Mouse (Mus musculus): ENCODE data around the gene Hivep1. TPM values are rescaled to one million over a fixed set of nuclear protein-coding genes. Genes with fewer than 3 reads are reported as not detected.

Gene Hivep1
- polyA plus RNA-seq, 1 experiment from 2014 or later: 22.9 TPM

DNA sequence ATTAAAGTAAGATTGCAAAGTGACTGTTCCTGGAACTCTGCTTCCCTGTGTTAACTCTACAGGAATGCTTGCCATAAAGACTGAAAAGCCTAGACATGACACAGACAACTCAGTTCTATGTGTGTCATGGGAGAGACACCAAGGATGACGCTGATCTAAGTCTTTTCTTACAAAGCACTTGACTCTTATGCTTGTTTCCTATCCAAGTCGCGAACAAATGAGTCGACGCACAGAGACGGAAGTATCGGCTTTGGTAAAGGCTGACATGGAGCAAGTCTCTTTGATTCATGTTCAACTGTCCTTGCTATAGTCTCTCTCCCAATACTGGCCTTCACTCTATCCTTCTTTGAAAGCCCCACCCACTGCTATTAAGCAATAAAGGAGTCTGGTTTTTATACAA is 143.8 kb downstream of the Hivep1 start:
- H3K27ac ChIP-seq (replicated peaks; ENCODE audit: low read depth, low read length): no peak overlapping the region
- H3K9me3 ChIP-seq (ENCODE audit: control insufficient read depth, low read length): no peaks in the 10 kb centered on the region
- H3K4me3 ChIP-seq (replicated peaks; ENCODE audit: low read depth, low read length): no peak overlapping the region
- H3K4me2 ChIP-seq (ENCODE audit: low read length): no peak overlapping the region
- no peaks in the 10 kb centered on the region for H3K36me3 ChIP-seq (ENCODE audit: control insufficient read depth, insufficient read depth, low read length)
- 92% methylated on average over 7 of the region's 7 CpGs for WGBS
- H3K4me1 ChIP-seq (ENCODE audit: control insufficient read depth, insufficient read depth, low read length): 0 out of 2 replicates have a peak, but pooled peaks cover 5% of the 10 kb centered on the region
- no peaks in the 10 kb centered on the region for H3K27me3 ChIP-seq (ENCODE audit: control insufficient read depth, insufficient read depth, low read length)
- H3K9ac ChIP-seq (replicated peaks; ENCODE audit: low read length): no peak overlapping the region
- DNase-seq (no peak), ATAC-seq (ENCODE audit: low FRiP score, low TSS enrichment) (no peak)

GRCm38 (mm10) chr13:42197656-42198055 is 145.8 kb downstream of the Hivep1 start:
- Histone ChIP-seq H3K4me3 (replicated peaks; ENCODE audit: low read depth, low read length) (no peak overlapping the region), H3K36me3 (ENCODE audit: control insufficient read depth, insufficient read depth, low read length) (no peaks in the 10 kb centered on the region), H3K9me3 (ENCODE audit: control insufficient read depth, low read length) (no peaks in the 10 kb centered on the region), H3K27ac (replicated peaks; ENCODE audit: low read depth, low read length) (no peak overlapping the region), H3K27me3 (ENCODE audit: control insufficient read depth, insufficient read depth, low read length) (no peaks in the 10 kb centered on the region), H3K9ac (replicated peaks; ENCODE audit: low read length) (no peak overlapping the region), H3K4me1 (ENCODE audit: control insufficient read depth, insufficient read depth, low read length) (0 out of 2 replicates have a peak, but pooled peaks cover 4% of the 10 kb centered on the region), H3K4me2 (ENCODE audit: low read length) (no peak overlapping the region)
- WGBS: 96% methylated on average over 2 of the region's 2 CpGs
- ATAC-seq (ENCODE audit: low FRiP score, low TSS enrichment) (no peak), DNase-seq (no peak)

DNA sequence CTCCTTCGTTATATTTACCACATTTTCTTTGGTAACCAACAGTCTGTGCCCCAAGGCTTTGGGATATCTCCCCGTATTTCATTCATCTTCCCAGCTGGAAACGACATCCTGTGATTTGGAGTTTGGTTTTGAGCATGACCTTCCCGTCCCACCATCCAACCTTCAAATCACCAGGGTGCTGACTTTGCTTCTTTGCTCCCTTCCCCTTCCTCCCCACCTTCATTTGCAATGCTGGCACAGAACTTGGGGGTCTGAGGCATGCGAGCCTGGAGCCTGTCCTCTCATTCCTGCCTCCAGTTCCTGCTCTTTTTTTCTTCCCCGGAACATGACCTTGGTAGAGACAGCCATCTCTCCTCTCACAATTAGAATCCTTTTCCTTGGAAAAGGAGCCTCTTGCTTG is 161.7 kb downstream of the Hivep1 start:
- Histone ChIP-seq H3K27ac (replicated peaks; ENCODE audit: low read depth, low read length) (no peak overlapping the region), H3K4me1 (ENCODE audit: control insufficient read depth, insufficient read depth, low read length) (no peaks in the 10 kb centered on the region), H3K27me3 (ENCODE audit: control insufficient read depth, insufficient read depth, low read length) (no peaks in the 10 kb centered on the region), H3K9me3 (ENCODE audit: control insufficient read depth, low read length) (no peaks in the 10 kb centered on the region), H3K4me3 (replicated peaks; ENCODE audit: low read depth, low read length) (no peak overlapping the region), H3K4me2 (ENCODE audit: low read length) (no peak overlapping the region), H3K36me3 (ENCODE audit: control insufficient read depth, insufficient read depth, low read length) (no peaks in the 10 kb centered on the region), H3K9ac (replicated peaks; ENCODE audit: low read length) (no peak overlapping the region)
- ATAC-seq (ENCODE audit: low FRiP score, low TSS enrichment): no peak
- no peak for DNase-seq
- 88% methylated on average over 6 of the region's 6 CpGs for WGBS

DNA sequence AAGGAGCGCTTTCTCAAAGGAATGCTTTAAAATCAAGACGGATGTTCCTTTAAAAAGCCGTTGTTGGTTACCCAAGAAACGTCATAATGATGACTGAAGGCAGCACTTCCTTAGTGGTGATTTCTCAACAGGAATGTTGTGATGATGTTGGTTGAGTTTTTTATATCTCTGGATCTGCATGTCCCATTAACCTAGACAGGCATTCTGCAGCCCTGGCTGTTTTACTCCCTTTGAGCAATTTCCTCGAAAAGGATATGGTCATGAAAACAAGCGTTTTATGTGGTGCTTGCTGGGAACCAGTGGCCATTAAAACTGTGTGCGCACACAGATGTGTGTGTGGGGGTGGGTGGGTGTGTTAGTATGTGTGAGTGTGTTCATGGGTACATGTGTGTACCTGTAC is 170.6 kb downstream of the Hivep1 start:
- WGBS: 94% methylated on average over 7 of the region's 7 CpGs
- ATAC-seq (ENCODE audit: low FRiP score, low TSS enrichment): no peak

DNA sequence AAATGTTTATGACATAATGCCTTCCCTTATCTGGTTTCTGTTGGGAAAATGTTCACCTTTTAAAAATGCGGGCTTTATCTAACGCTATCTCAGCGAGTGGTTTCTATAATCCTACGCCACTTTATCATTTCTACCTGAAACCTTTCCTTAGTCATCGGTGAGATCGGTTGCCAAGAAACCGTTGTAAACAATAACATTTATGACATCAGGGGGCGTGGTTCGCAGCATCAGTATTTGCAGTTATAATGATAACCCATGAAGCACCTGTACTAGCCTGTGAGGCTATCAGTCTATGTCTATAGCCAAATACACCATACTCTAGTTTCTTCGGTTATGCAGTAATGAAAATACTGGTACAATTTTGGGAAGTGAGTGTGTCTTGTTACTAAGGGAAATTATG is 177.0 kb downstream of the Hivep1 start:
- 95% methylated on average over 10 of the region's 10 CpGs for WGBS
- Histone ChIP-seq H3K4me2 (ENCODE audit: low read length) (no peak overlapping the region), H3K27me3 (ENCODE audit: control insufficient read depth, insufficient read depth, low read length) (no peaks in the 10 kb centered on the region), H3K4me3 (replicated peaks; ENCODE audit: low read depth, low read length) (no peak overlapping the region), H3K9ac (replicated peaks; ENCODE audit: low read length) (no peak overlapping the region), H3K9me3 (ENCODE audit: control insufficient read depth, low read length) (no peaks in the 10 kb centered on the region), H3K36me3 (ENCODE audit: control insufficient read depth, insufficient read depth, low read length) (no peaks in the 10 kb centered on the region), H3K27ac (replicated peaks; ENCODE audit: low read depth, low read length) (no peak overlapping the region), H3K4me1 (ENCODE audit: control insufficient read depth, insufficient read depth, low read length) (no peaks in the 10 kb centered on the region)
- DNase-seq: no peak
- ATAC-seq (ENCODE audit: low FRiP score, low TSS enrichment): no peak

More for the DNA sequence above, 170.6 kb downstream of the Hivep1 start:
- no peaks in the 10 kb centered on the region for H3K36me3 ChIP-seq (ENCODE audit: control insufficient read depth, insufficient read depth, low read length)
- no peak for DNase-seq
- H3K4me1 ChIP-seq (ENCODE audit: control insufficient read depth, insufficient read depth, low read length): no peaks in the 10 kb centered on the region
- no peak overlapping the region for H3K27ac ChIP-seq (replicated peaks; ENCODE audit: low read depth, low read length)
- no peak overlapping the region for H3K4me2 ChIP-seq (ENCODE audit: low read length)
- H3K4me3 ChIP-seq (replicated peaks; ENCODE audit: low read depth, low read length): no peak overlapping the region
- no peaks in the 10 kb centered on the region for H3K9me3 ChIP-seq (ENCODE audit: control insufficient read depth, low read length)
- H3K9ac ChIP-seq (replicated peaks; ENCODE audit: low read length): no peak overlapping the region
- H3K27me3 ChIP-seq (ENCODE audit: control insufficient read depth, insufficient read depth, low read length): no peaks in the 10 kb centered on the region

GRCm38 (mm10) chr13:42233741-42234419 is 182.1 kb downstream of the Hivep1 start:
- H3K4me2 ChIP-seq (ENCODE audit: low read length): no peak overlapping the region
- no peak overlapping the region for H3K9ac ChIP-seq (replicated peaks; ENCODE audit: low read length)
- H3K27me3 ChIP-seq (ENCODE audit: control insufficient read depth, insufficient read depth, low read length): no peaks in the 10 kb centered on the region
- H3K4me3 ChIP-seq (replicated peaks; ENCODE audit: low read depth, low read length): no peak overlapping the region
- no peak for ATAC-seq (ENCODE audit: low FRiP score, low TSS enrichment)
- no peaks in the 10 kb centered on the region for H3K36me3 ChIP-seq (ENCODE audit: control insufficient read depth, insufficient read depth, low read length)
- no peak for DNase-seq
- no peak overlapping the region for H3K27ac ChIP-seq (replicated peaks; ENCODE audit: low read depth, low read length)
- no peaks in the 10 kb centered on the region for H3K9me3 ChIP-seq (ENCODE audit: control insufficient read depth, low read length)
- H3K4me1 ChIP-seq (ENCODE audit: control insufficient read depth, insufficient read depth, low read length): no peaks in the 10 kb centered on the region
- WGBS: 78% methylated on average over 9 of the region's 9 CpGs

DNA sequence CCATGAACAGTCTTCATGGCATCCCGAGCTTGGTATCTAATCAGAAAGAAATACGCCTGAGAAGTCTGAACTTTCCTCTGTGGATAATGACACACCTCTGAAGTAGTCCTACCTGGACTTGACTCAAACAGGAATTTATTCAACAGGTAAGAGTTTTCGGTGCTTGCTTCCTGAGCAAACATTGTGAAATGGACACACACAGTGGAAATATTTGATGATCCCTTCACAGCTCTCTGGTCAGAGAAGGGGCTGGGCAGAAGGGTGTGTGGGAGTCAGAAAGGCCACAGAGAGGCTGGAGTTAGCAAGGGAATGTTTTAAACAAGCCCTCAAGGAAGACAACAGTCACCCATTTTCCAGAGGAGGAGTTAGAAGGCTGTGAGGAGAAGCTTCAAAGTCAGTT is 186.7 kb downstream of the Hivep1 start:
- Histone ChIP-seq H3K4me2 (ENCODE audit: low read length) (no peak overlapping the region), H3K9me3 (ENCODE audit: control insufficient read depth, low read length) (no peaks in the 10 kb centered on the region), H3K9ac (replicated peaks; ENCODE audit: low read length) (no peak overlapping the region), H3K4me1 (ENCODE audit: control insufficient read depth, insufficient read depth, low read length) (no peaks in the 10 kb centered on the region), H3K4me3 (replicated peaks; ENCODE audit: low read depth, low read length) (no peak overlapping the region), H3K27me3 (ENCODE audit: control insufficient read depth, insufficient read depth, low read length) (no peaks in the 10 kb centered on the region), H3K36me3 (ENCODE audit: control insufficient read depth, insufficient read depth, low read length) (no peaks in the 10 kb centered on the region), H3K27ac (replicated peaks; ENCODE audit: low read depth, low read length) (no peak overlapping the region)
- no peak for ATAC-seq (ENCODE audit: low FRiP score, low TSS enrichment)
- 93% methylated on average over 3 of the region's 3 CpGs for WGBS
- no peak for DNase-seq

DNA sequence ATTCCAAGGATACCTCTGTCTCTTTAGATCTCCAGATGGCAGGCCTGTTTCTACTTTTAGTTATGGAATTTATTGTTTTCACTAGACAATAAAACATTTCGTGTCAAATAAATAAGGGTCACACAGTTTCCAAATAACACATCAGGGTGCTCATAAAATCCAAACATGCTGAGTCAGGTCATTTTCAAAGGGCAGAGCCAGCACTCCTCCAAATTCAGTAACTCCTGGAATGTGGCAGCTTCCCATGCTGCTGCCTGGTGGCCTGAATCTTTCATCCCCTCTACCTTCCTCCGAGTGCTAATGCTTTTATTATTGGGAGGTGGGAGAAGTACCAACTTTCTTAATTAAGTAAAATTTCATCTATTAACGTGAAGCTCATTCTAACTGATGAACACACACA is 190.3 kb downstream of the Hivep1 start:
- no peak for DNase-seq
- no peak for ATAC-seq (ENCODE audit: low FRiP score, low TSS enrichment)
- Histone ChIP-seq H3K36me3 (ENCODE audit: control insufficient read depth, insufficient read depth, low read length) (no peaks in the 10 kb centered on the region), H3K4me1 (ENCODE audit: control insufficient read depth, insufficient read depth, low read length) (no peaks in the 10 kb centered on the region), H3K4me3 (replicated peaks; ENCODE audit: low read depth, low read length) (no peak overlapping the region), H3K27me3 (ENCODE audit: control insufficient read depth, insufficient read depth, low read length) (no peaks in the 10 kb centered on the region), H3K9ac (replicated peaks; ENCODE audit: low read length) (no peak overlapping the region), H3K4me2 (ENCODE audit: low read length) (no peak overlapping the region), H3K9me3 (ENCODE audit: control insufficient read depth, low read length) (no peaks in the 10 kb centered on the region), H3K27ac (replicated peaks; ENCODE audit: low read depth, low read length) (no peak overlapping the region)
- WGBS: 25% methylated on average over 3 of the region's 3 CpGs
